Mouse (Mus musculus): Measurements from ENCODE around the gene Nell2.

DNA sequence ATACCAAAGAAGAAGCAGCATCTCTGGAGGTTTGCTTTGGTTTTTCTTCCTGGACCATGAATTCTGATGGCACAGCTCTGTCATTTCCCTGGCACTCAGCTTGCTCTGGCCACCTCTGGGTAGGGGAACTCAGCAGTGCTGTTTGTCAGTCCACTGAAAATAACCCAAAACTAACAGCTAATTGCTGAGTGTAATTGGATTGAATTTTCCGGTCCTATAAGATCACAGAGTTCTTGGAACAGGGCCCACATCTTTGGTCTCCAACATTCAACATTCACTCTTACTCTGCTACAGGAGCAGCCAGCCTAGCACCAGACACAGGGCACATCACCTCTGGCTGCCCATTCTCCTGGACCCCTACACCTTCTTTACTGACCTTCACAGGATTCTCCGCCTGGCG lies 287.2 kb downstream of the Nell2 start:
- TF ChIP-seq CTCF (IDR thresholded peaks at IDR 0.05; ENCODE audit: low read depth), result no peak
- TF ChIP-seq EP300 (IDR thresholded peaks at IDR 0.05; ENCODE audit: low read depth), result no peak

Data from heart, postnatal 0 days (tissue).